Mouse (Mus musculus): ENCODE data around the gene Flvcr1. TPM values are rescaled to one million over a fixed set of nuclear protein-coding genes. Genes with fewer than 3 reads are reported as not detected.
"Not testable (repeated sequence)": the region's sequence is repeated elsewhere in the genome, so short reads cannot be mapped to it uniquely, and the experiment has no call there.

Gene Flvcr1
- polyA plus RNA-seq, 1 experiment from 2014 or later, result 13.5 TPM

DNA sequence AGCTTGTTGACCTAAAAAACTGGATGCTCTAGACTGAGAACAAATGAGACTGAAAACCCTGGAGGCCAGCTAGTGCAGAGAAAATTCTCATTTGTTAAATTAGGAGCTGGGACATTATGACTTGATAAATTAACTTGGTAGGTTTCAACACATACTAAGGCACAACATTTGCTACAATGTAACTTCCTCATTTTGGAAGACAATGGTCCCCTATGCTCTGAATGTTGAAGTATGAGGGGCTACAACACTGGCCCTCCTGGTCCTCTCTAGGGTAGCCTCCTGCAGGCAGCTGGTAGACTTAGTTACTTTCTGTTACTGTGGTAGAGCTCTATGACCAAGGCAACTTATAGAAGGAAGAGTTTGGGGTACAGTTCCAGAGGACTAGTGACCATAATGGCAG, 15.4 kb upstream of the Flvcr1 start:
- no peak for DNase-seq (ENCODE audit: low spot score)

DNA sequence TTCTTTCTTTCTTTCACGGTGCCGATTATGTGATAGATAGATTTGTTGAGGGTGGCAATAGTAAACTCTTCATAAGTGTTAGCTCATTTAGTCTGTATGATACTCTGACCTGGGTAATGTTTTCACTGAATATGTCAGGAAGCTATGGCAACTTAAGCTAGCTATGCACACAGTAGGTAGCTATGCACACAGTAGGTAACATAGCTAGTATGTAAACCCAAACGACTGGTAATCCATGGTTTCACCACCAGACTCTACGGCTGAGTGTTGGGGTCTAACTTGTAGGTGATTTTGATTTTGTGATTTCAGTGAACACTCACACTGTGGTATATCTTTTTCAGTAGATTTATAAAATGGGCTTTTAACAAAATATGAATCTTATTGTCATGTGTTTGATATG, 12.0 kb upstream of the Flvcr1 start:
- DNase-seq (ENCODE audit: low spot score), result no peak

DNA sequence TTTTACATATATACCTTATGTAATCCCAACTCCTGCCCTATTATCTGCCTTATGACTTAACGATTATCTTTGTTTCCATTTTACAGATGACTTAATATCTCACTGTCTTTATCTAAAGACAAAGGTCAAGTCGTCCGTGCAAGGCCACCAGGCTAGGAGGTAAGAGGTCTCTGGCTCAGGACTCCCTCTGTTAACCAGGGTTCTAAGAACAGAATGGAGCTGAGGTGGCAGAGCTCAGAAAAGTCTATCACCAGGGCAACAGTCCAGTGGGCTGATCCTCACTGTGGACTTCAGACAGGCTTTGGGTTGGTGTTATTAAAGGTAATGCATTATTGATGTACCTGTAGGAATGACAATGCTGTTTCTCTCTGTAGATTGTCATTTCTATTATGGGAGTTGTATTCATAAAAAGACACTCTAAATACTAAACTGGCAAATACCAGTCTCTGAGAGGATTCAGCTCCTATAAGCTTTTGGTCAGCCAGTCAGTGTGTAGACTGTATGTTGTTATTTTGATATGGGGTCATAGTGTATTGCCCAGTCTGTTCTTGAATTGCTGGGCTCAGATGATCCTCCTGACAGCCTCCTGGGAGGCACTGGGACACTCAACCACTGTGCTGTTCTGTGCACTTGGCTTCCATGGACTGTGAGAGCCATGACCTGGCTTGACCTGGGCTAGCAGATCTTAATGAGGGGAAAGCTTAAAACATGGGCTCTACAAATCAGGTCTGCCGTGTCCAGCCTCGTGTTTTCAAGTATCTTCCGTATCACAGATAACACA, 10.8 kb upstream of the Flvcr1 start, which contains the start of gene Spata45:
Gene Spata45 (plus strand): TSS at position 86 of the 781 bp plus-strand sequence.
- no peak for DNase-seq (ENCODE audit: low spot score)

DNA sequence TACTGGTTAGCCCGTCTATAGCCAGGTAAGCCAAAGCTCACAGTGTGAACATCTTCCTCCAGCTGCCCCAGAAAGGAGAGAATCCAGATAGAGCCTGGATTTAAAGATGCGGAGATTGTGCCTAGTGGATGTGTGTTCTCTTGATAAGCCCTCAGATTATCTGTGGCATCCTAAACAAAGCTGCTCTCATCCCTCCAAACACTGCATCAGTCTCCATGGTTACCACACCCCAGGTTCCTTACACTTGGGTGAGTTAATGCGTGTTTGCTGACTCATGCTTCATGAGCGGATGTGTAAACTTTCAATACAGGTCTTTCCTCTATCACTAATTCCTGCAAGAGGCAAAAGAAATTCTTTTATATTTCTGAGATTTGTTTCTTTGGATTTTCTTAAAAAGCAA, 9.7 kb upstream of the Flvcr1 start:
- DNase-seq (ENCODE audit: low spot score), result no peak

DNA sequence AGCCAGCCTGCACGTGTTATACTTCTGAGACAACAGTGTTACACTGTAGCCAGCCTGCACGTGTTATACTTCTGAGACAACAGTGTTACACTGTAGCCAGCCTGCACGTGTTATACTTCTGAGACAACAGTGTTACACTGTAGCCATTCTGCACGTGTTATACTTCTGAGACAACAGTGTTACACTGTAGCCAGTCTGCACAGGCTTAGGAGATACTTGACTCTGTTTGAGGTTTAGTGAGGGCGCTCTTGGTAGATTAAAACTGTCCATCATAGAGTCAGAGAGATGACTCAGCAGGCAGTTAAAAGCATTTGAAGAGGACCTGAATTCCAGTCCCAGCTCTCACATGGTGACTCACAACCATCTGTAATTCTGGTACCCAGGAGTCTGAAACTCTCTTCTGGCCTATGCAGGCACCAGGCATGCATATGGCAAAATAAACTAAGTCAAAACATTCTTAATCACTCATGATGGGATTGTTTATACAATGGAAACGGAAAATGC, 5.0 kb upstream of the Flvcr1 start:
- not testable (repeated sequence) for DNase-seq (ENCODE audit: low spot score)

DNA sequence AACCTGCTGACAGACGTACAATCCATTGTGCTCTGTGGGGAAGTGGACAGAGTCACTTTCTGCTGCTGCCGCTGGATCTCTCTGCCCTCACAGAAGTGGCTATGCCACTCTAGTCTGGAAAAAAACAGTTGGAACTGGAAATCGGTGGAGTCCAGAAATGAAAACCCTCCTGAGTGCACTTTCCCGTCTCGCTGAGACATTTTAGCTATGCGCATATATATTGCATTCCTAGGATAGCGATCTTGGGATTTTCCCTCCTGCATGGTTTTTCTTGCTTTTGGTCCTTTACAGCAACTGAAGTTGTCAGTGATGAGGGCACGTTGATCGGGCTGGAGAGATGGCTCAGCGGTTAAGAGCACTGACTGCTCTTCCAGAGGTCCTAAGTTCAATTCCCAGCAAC, 4.2 kb upstream of the Flvcr1 start:
- DNase-seq (ENCODE audit: low spot score), result no peak

DNA sequence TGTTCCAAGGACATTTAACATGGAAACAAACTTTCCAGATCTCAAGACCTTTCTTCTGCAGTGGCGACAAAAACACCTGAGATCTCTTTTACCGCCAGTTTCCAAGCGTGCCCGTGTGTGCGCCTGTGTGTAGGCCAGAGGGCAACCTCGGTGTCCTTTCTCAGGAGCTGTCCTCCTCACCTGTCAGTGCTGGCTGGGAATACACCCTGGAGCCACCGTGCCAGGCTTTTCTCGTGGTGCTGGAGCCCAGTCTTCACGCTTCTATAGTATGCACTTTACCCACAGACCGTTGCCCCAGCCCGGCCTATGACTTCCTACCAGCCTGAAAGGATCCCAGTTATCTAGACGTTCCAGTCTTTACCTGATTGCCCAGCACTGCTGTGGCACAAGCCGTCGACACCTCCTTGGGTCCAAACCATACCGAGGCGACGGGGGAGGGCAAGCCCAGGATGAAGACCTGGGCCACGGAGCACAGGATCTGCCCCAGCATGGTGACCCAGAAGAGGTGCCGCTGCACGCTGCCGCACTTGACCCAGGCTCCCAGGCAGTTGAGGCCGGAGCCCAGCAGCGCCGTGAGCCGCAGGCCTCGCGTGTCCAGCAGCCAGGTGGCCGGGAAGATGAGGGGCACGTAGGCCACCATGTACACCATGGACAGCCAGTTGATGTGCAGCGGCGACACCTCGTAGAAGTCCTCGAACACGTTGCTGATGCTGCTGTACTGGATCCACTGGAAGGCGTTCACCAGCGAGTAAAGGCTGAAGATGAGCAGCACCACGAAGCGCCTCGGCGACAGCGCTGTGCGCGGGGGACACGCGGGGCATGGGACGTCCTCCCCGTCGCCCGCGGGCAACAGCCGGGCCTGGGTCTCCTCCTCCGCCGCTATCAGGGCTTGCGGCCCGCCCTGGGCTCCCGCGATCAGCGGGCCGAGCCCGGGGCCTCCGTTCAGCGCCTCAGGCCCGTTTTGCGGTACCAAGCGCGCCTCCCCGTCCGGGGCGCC, 644 bp downstream of the Flvcr1 start:
- peak; percentile 15 for DNase-seq (ENCODE audit: low spot score)

DNA sequence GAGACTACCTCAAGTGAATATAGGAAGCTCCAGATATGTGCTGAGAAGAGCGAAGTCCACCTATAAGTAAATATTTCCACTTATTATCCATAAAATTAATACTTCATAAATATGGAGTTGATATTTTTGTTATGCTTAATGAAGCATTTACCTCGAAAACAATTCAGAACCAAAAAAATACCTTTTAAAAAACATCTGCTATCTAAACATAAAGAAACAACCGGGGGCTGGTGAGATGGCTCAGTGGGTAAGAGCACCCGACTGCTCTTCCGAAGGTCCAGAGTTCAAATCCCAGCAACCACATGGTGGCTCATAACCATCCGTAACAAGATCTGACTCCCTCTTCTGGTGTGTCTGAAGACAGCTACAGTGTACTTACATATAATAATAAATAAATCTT, 2.2 kb downstream of the Flvcr1 start:
- not testable (repeated sequence) for DNase-seq (ENCODE audit: low spot score)

DNA sequence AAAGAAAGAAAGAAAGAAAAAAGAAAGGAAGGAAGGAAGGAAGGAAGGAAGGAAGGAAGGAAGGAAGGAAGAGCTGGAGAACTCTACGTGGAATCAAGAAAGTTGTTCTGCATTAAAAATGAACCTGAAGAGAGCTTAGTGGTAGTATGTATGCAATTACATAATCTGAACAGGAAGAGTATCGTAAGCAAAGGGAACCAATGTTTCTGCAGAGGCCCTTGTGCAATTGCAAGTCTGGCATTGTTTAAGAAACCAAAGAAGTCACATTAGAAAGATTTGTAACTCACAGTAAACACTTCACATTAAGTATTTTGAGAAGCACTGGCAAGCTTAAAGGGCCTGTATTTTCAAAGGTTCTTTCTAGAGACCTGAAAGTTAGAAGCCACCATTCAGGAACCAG, 2.8 kb downstream of the Flvcr1 start:
- DNase-seq (ENCODE audit: low spot score), result no peak

DNA sequence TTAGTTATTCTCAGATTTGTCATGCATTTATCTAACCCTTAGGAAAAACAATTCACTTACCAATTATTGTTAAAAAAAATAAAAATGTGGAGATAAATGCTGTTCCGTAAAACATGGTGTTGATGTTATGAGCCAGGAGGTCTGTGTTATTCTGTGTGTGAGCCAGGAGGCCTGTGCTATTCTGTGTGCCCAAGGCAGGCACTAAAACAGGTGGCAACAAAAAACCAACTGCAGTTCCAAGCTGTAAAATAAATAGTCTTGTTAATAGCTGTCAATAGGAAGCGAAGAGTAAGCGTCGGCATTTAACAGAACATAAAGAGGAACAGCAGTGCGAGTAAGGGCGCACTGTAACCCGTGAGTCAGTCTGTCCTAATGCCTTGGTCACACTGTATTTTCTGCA, 4.9 kb downstream of the Flvcr1 start:
- DNase-seq (ENCODE audit: low spot score), result no peak

DNA sequence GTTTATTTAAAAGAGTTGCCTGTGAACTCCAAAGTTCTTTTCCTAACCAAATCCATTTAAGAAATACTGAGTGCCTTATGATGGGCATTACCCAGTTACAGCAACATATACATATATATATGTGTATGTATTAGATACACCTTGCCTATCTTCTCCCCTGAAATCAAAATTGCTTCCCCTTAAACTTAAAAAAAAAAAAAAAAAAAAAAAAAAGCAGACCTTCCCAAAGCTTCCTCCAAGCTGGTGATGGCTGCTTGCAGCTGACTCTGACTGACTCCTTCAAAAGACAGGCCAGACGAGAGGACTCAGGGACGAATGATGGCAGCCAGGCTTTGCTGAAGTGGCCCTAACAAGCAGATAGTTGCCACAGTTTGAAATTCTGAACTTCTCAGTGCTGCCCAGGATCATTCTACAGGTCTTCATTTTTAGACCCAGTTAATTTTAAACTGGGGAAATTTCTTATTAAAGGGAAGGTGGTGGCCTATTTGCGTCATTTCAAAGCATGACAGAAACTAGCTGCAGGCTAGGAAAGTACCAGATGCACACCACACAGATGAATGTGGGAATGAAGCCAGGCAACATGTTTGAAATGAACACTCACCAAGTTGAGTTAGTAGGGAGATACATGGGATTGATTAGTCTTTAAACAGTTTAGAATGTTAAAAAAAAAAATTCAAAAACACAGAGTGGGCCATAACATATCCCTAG, 5.6 kb downstream of the Flvcr1 start:
- no peak for DNase-seq (ENCODE audit: low spot score)

DNA sequence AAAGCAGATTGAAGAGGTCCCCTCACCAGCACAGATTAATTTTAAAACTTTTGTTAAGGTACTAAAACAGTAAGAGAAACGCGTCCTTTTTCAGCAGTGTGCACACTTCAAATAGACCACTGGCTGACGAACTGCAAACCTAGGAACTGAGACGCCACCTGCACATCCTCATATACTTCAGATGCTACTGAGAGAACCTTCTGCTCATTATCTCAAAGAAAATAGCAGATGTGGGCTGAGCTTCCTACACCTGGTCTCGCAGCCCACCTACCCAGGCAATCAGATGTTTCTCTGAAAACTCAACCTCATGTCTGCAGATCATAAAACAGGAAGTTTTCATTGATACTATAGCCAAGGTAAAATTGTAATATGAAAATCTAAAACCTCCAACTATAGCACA, 6.2 kb downstream of the Flvcr1 start:
- DNase-seq (ENCODE audit: low spot score), result peak; percentile 83

DNA sequence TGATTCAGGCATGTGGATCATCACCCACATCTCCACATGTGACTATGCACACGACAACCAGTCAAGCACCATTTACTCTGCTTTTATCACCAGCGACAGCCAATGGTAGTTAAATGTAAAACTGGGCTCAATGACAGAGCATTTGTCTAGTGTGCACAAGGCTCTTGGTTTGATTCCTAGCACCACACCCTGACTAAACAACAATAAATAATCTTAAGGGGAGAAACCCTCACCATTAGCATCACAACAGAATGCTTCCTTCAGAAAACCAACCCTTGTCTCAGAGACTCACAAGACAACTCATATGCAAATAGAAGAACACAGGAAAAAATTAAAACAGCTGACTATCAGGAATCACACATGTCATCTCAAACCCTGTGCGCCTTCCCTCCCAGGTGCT, 11.7 kb downstream of the Flvcr1 start:
- no peak for DNase-seq (ENCODE audit: low spot score)

DNA sequence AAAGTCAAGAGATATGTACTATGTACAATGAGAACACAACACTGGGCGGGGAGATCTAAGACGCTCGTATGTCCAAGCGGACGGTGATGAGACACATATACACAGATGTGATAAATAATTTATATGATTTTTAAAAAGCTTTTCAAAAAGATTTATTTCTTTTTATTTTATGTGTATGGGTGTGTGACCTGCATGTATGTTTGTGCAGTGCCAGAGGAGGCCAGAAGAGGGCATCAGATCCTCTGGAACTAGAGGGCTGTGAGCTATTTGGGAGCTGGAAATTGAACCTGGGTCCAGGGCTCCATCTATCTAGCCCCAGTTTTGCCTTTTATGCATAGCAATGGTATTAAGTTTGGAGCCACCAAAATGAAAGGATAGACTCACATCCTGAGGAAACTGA, 17.3 kb downstream of the Flvcr1 start:
- no peak for DNase-seq (ENCODE audit: low spot score)

DNA sequence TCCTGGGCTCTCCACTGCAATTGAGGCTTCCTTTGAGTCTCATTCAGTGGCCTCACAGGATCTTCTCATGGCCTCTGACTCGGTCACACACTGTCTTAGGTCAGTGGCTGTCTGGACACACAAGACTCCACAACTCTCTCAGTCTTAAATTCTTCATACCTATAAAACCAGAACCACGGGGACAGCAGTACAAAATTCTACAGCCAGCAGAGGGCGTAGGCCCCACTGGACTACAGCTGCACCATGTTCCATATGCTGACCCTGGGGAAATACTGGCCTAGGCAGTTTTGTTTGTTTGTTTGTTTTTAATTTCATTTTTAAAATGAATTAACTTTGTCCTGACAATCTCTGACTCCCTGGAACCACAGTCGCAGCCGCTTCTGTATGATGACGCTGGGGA, 23.8 kb downstream of the Flvcr1 start:
- DNase-seq (ENCODE audit: low spot score), result peak; percentile 21

DNA sequence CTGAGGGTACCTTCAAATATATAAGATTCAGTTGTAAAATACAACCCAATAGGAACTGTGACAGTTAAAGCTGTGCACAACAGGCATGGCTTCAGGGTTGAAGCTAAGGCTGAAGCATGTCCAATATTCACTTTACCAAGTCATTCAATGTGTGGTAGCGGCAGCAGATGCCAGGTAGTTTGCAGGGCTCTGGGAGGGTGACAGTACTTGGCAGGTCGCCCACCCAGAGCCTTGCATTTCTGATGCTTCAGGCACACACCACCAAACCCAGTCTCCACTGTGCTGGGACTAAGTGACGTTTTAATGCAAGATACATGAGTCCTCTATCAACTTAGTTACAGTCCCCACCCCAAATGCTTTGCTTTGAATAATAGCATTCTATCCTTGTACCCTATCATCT, 25.3 kb downstream of the Flvcr1 start:
- DNase-seq (ENCODE audit: low spot score), result no peak

DNA sequence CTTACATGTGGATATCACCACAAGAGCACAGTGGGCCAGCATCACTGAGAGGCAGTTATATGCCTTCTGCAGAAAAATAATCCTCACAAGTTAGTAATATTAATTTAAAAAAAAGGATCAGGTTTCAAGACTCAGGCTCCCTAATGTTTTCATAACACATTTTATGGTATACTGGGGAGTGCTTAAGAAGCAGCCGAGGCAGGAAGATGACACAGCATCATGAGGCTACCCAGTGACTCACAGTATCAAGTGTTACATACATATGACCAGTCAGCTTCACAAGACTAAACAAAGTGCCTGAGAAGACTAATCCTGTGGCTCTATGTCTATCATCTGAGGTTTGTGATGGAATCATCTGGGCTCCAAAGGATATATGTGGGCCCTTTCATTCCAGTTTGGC, 27.9 kb downstream of the Flvcr1 start:
- DNase-seq (ENCODE audit: low spot score), result no peak

DNA sequence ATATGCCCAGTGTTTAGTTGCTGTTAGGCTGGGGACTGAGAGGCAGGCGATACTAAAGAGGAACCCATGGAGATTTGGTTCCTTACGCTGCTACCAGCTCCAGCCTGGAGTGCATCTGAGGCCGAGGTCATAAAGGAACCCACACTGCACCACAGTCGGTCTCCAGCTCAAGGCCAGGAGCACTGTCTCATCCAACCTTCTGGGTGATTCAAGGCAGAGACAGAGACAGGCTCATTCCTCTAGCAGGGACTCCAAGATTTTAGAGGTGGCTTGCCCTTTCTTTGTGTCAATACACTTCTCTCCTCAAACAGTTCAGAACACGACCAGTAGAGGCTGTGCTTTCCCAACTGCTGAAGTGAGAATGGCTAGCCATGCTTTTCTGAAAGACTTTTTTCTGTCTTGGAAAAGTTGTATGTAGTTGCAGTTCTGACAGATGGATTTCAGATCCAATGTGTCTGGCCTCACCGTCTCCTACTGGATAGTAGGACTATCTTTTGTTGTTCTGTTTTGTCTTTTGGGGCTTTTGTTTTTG, 29.5 kb downstream of the Flvcr1 start:
- peak; percentile 18 for DNase-seq (ENCODE audit: low spot score)

DNA sequence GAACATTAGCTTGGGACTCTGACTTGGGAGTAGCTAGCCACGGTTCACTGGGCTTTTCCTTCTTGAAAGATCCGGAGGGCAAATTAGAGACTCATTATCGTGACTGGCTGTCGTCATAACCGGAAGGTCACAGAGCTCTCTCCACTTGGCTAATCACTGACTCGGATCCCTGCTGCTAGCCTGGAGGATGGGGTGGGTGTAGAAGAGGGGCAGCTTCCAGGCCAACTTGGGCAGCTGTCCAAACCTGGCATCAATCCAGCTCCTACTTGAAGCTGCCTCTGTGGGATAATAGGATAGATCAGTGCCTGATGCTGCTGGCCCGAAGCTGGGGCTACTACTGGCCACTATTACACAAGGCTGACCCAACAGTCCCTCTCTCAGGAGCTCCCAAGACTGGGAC, 30.4 kb downstream of the Flvcr1 start:
- no peak for DNase-seq (ENCODE audit: low spot score)

DNA sequence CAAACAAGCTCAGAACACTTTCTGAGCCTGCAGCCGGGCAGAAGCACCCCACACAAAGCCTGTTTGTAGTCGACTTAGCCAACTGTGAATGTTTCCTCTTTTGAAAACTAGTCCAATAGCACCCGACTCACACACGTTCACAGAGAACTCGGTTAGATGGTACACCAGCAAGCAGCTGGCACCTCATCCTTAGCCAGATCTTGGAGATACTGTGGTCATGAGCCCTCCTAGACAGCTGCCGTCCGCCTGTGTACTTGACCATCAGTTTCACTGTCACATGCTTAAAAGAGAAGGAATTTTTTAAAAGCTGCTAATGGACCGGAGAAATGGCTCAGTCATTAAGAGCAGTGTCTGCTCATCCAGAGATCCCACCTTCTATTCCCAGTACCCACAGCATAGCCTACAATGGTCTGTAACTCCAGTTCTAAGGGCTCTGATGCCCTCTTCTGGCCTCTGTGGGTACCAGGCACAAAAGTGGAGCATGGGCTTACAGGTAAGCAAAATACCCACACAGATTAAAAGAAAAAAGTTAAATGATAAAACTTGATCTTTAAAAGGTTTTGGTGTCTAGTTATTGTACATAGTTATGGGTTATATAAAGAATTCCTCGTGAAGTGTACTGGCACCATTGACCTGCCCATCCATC, 36.4 kb downstream of the Flvcr1 start:
- DNase-seq (ENCODE audit: low spot score), result no peak

DNA sequence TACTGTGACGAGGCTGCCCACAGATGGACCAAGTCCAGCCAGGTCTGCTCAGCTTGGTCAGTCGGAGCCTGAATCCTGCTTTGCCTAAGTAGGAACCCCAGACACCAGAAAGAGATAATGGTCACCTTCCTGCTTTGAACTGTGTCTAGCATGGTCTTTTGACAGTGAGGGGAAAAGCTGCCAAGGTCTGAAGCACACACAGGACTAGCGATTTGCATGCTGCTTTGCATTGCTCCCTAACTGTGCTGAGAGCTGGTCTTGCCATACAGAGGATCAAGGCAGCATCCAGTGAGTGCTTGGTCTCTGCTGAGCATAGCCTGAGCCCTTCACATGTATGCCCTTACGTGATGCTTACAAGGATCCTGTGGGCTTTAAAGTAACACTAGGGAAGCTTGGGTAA, 44.5 kb downstream of the Flvcr1 start:
- no peak for DNase-seq (ENCODE audit: low spot score)
